Mouse (Mus musculus) c-Kit-positive CD71-positive TER-119-positive erythroid progenitor cells, embryonic 14.5 days (primary cell): ENCODE measurements around the gene Fzd7.
"Not testable (repeated sequence)": the region's sequence is repeated elsewhere in the genome, so short reads cannot be mapped to it uniquely, and the experiment has no call there.

Experiments used
- DNase-seq: peaks from one replicate; pipeline ENCODE4 v3.0.0-alpha.2; 2013; ENCODE audit warnings: low spot score

Fzd7 gene

DNA sequence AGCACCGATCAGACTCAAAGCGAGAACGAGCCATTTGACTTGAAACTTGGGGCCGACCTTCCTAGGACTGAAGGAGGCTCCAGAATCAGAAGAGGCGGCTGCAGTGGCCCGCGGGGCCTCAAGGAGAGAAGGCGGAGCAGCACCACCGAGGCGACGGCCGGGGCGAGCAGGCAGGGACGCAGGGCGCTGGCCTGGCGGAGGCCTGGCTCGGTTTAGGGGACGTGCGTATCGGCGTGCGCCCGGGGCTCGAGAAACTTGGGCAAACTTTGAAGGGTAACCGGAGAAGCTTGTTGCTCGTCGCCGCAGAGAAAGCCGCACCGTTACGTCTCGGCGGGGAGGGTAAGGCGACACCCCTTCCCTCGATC is at the start of gene Fzd7:
Fzd7 (plus strand) TSS at position 94 of the 365 bp plus-strand sequence.
- DNase-seq, result no peak

DNA sequence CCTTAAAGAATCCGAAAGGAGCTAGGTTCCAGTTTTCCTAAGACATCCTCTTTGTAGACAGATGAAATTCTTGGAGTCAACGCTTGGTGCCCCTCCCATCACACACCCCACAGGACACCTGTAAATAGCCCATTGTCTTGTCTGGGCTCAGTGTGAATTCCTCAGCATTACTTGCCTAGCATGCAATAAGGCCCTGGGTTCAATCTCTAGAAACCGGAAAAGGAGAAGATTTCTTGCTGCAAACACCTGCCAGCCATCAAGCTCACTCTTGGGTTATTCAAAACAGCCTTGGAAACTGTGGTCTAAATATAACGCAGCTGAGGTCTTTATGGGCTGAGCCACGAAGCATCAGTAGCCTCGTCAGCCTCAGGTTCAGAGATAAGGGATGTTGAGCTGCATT is 48.9 kb upstream of the Fzd7 start:
- DNase-seq, result no peak

DNA sequence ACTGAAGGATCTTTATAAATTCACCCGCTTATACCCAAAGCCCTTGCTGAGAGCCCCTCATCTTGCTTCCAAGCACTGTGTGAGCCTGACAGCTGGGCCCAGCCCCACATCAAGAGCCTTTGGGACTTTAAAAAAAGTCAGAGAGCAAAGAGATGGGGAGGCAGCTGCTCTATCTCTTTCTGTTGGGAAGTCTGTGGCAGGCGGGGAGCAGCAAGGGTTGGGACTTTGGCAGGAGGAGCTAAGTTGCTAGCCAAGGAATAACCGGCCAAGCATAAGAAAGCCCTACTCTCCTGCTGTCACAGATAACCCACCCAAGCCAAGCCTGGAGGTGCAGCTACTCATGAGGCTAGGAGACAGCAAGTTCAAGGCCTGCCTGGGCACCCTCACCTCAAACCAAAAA is 48.2 kb upstream of the Fzd7 start:
- DNase-seq, result no peak

DNA sequence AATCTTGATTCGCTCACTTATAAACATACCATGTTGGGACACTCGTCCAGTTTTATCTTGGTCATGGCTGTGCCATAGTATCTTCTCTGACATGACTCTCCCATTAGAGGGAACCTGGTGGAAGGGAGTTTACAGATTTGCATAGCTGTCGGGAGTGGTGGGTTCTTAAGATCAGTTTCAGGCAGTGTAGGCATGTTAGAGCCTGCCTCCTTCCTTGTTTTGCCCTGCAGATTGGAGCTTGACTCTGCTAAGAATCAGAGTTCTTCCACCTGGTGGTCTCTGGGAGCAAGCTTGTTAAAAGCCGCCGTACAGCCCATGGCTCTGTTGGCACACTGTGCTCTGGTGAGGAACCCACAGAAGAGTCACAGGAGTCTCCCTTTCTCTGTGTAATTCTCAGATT is 47.0 kb upstream of the Fzd7 start:
- no peak for DNase-seq

DNA sequence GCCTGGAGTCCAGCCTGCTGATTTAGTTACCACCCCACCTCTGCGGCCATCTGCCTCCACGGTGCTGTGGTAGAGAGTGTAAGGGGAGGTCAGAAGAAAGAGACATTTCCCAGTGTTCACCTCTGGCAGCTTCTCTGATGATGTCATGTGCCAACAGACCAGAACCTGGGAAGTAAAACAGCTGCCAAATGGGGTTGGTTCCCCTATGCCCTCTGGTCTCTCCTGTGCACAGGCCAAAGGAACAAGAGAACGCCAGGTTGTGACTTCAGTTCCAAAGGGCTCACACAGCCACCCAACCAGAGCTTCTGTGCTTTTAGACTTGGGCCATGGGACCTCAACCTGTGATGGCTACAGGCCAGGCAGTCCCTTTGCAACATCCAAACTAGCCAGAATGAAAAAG is 45.9 kb upstream of the Fzd7 start:
- DNase-seq, result no peak

DNA sequence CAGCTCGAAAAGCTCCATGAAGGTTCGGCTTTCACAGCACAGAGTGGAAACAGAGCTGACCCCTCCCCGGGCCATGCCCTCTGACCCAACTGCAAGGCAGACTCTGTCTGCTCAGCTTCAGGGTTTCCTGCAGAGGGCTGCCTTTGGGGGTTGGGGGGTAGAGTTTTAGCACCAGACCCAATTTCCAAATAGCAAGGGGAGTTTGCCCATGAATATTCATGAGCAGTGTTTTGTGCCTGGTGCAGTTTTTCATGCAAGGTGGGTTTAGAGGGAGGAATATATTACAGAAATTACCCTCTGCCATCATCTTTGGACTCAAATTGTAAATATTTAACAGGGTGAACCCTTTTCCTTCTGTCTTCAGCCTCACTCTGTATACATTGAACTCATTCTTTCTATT is 44.3 kb upstream of the Fzd7 start:
- DNase-seq, result no peak

DNA sequence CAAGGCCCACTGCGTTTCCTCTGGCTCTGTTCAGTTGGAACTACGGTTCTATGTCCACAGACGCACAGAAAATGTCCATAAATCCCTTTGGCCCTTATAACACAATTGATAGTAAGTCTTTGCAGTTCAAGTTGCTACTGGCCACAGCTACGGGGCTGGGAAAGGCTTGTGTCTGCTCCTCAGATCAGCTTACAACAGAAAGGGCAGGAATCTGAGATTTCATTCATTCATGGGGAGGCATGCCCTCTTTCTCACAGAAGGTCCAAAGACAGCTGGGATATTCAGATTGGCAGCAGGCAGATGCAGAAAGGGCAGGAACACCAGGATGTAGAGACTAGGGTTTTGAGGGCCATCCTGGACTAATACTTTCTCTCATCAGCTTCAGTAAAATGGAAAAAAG is 43.9 kb upstream of the Fzd7 start:
- no peak for DNase-seq

DNA sequence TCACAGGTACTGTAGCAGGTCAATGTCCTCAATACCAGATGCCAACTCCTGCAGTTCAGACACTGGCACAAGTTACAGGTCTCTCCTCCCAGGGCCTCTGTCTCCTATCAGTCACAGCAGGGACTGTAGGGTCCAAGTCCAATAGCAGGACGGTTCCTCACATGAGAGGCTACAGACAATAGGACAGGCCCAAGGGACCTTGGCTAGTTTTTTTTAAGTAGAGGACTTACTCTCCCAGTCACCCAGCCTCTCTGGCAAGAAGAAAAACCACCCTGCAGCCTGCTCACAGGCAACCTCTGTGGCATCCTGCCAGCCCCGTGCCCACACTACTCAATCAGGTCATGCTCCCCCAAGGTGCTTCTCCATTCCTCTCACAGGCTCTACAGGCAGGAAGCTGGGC is 43.0 kb upstream of the Fzd7 start:
- no peak for DNase-seq

DNA sequence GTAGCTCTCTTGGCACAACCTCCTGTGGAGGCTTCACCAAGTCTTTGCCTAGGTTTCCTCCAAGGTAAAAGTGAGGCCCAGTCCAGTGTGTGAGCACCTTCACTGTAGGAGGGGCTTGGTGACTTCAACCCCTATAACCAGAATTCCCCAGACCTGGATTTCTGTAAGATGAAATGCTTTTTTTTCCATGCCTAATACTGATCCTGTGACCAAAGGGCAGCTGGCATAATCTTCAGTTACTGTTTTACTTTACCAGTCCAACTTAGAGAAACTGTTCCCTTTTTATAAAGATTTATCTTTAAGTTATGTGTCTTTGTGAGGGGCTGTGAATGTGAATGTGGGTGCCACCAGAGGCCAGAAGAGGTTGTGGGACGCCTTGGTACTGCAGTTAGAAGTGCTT is 42.3 kb upstream of the Fzd7 start:
- DNase-seq, result no peak

DNA sequence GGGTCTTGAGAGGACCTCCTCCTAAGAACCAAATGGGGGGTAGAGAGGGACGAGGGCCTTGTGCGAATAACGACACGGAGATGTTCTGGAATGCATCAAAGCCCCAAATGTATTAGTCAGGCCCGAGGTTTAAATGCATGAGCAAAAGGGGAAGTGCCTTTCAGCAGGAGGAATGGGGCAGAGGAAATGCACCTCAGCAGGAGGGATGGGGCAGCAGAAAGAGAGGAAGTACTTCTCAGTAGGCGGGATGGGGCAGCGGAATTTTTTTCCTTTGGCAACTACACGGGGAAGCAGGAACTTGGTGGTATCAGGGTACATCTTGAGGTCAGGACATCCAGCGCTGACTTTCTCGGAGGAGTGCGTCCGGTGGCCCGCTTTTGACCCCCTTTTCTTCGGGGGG is 39.5 kb upstream of the Fzd7 start:
- not testable (repeated sequence) for DNase-seq

DNA sequence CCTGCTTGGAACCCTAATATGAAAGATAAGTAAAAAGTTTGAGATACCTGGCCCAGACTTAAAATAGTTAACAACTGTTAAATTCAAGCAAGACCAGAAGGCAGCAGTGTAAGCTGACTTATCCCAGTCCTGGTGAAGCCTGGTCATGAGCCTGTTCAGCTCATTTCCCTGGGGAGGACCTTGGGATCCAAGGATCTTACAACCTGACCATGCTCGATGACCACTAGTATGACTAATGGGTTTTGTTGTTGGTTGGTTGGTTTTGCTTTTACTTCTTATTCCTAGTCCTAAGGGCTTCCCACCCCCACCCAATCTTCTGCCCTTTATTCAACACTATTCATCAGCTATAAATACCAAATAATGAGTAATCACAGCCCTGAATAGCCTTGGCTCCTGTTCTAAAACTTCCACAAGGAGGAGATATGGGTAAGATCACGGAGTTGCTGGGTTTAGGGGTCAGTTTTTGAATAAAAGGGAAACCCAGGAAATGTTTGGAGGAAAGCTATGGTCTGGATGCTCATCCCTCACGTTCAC is 38.0 kb upstream of the Fzd7 start:
- no peak for DNase-seq

DNA sequence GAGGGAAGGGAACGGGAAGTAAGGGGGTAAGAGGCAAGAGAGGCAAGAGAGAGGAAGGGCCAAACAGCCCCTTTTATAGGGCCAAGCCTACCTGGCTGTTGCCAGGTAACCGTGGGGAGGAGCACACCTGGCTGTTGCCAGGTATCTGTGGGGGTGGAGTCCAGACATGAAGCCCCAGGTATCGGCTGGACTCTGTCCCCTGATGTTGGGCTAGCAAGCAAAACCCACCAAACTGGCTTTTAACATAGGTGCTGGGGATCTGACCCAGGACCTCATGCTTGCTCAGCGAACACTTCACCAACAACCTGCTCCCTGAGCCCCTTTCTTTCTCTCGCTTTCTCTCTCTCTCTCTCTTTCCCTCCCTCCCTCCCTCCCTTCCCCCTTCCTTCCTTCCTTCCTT is 37.0 kb upstream of the Fzd7 start:
- DNase-seq, result no peak

DNA sequence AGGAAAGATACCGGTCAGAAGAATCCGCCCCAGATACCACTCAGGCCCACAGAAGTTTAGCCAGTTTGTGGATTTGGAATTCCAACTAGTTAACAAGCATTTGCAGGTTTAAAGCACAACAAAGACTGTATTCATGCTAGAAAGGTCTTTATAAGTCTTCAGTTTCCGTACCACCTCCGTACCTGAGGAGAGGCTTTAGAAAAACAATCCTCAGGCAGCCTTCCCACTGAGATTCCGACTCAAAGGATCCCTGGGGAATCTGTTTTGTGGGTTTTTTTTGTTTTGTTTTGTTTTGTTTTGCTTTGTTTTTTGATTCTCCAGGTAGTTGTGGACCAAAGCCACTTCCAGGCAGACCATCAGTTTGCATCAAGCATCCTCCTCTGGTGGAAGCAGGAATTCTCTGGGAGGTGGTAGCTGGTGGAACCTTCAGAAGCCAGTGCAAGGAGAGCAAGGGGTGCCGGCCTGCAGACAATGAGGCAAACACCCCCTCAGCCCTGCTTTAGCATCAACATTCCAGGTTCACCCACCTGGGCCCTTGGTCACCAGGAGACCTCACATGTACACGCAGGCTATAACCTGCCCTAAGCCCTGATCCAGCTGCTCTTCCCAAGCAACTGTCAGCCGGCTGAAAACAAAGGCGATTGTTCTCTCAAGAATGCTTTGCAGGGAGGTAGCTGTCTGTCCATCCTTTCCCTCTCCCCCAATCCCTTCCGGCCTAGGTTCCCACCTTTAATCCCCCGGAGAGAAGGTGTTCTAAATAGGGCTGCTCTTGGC is 33.5 kb upstream of the Fzd7 start:
- DNase-seq, result no peak

DNA sequence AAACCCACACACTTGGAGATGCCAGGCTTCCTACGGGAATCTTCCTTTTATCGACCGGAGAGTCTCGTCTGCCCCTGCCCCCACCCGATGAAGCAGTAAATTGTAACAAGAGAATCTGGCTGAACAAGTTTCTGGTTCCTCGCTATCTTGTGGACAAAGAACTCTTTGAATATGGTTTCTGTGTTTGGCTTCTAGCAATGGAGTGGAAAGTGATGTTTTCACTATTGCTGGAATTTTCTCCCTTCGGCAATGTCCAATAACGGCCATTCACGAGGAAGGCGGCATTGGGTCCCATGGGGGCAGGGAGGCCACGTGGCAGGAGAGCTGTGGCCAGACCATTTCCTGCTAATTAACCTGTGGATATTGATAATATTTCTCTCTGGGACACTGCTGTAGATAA is 32.8 kb upstream of the Fzd7 start:
- no peak for DNase-seq

DNA sequence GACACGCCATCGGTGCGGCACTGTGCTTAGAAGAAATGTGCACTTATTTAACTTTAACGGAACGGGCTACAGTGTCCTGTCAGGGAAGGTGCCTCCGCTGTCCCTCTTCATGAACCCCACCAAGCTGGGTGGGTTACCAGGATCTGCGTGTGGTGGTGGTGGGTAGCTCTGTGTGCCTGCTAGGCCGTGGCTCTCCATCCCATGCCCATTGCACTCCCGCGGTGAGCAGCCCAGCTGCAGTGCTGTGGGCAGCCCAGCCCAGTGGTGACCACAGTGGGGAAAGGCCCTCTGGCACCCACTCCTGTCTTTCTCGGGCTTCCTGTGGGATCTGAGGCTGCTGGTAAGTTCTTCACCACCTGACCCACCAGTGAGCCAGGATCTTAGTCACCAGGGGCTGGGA is 31.3 kb upstream of the Fzd7 start:
- DNase-seq, result no peak

DNA sequence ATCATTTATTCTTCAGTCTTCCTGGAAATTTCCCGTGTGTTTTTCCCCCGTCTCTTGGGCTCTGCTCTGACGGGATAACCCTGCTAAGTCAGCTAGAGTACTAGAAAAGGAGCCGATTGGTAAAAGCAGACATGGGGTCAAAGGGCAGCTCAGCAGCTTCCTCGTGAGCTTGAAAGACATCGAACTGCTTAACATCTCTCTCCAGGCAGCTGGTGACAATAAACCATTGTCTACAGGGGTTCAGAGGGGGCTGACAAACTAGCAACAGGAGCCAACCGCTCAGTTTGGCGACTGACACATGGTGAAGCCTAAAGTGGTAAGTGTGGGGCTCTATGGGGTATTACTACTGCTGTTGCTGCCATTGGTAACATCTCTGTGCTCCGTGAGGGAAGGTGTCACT is 30.6 kb upstream of the Fzd7 start:
- DNase-seq, result no peak

DNA sequence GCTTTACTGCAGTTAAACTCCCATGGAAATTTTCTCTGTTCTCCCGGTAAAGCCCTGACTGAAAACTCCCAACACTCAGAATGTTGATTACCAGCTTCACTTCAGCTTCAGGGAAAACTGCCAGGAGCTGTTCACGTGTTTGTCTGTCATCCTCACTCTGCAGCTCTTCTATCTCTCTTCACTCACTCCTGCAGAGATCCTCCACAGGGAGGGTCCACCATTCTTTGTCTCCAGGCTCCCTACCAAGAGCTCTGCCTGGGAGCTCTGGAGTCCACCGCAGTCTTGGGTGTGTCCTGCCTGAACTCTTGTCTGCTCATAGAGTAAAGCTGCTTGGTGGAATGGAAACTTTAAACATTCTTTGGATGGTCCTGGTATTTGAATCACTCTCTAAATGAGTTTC is 25.4 kb upstream of the Fzd7 start:
- DNase-seq, result no peak

DNA sequence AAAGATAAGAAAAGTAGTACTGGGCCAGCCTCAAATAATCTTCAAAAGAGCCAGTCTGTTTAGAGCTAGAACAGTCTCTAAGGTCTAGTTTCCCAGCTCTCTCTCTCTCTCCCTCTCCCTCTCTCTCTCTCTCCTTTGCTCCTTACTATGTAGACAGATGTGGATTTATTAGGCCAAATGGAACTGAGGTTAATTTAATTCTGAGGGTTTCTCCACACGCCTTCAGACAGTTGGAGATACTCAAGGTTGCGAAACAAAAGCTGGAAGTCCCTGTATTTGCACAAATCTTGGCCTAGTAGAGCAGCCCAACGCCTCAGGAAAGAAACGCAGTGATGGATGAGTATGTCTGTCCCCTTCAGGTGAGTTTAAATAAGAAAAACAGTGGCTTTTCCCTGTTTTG is 24.4 kb upstream of the Fzd7 start:
- DNase-seq, result no peak

DNA sequence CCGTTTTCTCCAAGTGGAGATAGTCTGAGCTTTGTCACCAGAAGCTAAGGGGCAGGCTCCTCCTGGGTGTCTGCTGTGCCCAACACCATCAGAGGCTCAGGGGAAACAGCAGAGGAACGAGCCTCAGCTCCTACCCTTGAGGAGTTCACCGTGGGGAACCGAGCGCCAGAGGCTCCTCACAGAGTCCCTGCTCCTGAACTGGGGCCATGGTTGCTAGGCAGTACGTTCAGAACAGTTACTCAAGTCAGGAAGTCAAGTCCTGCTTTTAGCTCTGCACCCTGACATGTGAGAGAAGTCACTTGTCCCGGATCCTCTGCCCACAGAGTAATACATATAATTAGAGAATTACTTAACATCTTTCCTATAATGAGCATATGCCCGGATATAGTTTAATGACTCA is 23.3 kb upstream of the Fzd7 start:
- no peak for DNase-seq

DNA sequence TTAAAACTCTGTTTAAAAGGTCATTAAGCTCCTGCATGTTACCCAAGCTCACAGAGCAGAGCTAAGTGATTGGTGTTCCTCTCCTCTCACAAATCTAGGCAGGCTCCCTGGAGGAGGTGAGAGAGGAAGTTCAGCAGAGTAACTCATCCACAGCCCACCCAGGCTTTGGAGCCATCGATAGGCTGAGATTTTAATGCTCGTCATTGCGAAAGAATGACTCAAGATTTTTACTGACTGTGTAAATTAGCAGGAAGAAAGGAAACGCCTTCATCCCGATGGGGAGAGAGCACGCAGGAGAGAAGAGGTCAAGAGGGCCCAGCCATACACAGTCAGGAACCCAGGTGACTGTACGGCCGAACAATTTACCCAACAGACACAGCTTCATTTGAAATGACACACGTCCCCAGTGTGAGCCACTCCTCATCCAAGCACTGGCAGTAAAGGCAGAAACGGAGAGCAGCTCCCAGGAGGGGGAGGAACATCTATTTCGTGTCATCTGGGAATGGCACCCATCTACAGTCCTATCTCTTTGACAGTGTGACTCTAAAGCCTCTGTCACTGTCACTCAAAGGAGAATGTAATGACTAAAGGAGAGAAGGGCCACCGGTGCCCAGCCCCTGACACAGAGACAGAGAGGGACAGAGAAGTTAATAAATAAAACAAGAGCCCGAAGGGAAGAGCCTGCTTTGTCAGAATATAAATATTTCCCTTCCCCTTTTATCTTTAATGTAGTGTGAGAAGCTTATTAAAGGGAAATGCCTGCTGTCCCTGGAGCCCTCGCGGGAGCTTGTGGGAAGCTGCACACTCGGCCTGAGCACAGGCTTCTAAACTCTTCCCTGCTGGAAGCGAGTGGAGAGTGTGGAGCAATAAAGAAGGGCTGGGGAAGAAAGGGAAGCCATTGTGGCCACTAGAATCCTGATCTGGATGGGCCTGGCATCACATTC is 17.3 kb upstream of the Fzd7 start:
- DNase-seq, result no peak

DNA sequence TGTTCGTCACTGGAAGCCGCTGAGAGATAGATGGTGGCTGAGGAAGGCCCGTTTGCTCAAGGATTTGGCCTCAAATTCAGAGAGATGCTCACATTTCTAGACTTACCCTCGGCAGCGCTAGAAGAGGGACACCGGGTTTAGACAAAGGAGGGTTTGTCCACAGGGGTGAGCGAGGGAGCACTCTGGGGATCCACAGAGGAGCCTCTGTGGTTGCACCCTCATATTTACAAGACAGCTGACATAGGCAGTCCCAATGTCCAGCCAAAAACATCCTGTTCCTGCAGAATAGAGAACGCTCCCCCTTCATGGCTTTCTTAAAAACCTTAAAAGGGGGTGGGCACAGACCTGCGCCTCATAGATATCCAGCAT is 16.6 kb upstream of the Fzd7 start:
- DNase-seq, result no peak

DNA sequence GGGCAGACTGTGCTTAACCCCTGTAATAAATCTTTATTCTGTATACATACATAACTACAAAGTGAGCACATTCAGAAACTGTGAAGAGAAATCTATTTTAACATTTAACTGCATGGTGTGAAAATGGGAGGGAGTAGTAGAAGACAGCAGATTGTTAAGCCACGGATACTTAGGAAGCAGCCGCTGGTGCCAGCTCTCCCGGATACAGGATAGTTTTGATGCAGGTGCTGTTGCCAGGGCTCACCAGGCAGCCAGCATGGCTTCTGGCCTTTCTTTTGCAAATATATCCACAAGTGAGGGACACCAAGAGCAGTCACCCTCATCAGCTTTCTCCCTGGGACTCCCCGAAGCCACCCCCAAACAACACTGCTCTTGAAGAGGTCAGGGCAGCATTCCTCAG is 13.1 kb upstream of the Fzd7 start:
- DNase-seq, result no peak

DNA sequence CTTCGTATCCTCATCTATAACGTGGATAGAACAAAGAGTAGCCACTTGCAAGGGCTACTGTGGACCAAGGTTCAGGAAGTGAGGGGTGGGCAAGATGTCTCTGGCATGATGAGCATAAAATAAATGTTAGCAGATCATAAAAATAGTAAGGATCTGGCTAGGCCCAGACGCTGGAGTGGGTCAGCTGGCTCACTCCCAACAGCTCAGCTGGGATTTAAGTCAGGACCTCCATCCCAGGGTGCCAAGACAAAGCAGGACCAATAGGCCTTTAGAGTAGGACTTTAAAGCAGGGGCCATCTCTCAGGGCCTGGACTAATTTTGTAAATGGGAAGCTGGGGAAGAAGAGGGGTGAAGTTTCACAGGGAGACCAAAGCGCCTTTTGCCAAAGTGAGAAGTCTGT is 11.5 kb upstream of the Fzd7 start:
- no peak for DNase-seq
